Mouse (Mus musculus) 3T3-L1 (cell line): ENCODE results near the gene Zfp764.
"Not testable (repeated sequence)": the region's sequence is repeated elsewhere in the genome, so short reads cannot be mapped to it uniquely, and the experiment has no call there.

ENCODE experiments used
- DNase-seq: peaks from one replicate; pipeline ENCODE4 v3.0.0-alpha.2; 2015; ENCODE audit warnings: low read depth, low spot score

Gene Zfp764

DNA sequence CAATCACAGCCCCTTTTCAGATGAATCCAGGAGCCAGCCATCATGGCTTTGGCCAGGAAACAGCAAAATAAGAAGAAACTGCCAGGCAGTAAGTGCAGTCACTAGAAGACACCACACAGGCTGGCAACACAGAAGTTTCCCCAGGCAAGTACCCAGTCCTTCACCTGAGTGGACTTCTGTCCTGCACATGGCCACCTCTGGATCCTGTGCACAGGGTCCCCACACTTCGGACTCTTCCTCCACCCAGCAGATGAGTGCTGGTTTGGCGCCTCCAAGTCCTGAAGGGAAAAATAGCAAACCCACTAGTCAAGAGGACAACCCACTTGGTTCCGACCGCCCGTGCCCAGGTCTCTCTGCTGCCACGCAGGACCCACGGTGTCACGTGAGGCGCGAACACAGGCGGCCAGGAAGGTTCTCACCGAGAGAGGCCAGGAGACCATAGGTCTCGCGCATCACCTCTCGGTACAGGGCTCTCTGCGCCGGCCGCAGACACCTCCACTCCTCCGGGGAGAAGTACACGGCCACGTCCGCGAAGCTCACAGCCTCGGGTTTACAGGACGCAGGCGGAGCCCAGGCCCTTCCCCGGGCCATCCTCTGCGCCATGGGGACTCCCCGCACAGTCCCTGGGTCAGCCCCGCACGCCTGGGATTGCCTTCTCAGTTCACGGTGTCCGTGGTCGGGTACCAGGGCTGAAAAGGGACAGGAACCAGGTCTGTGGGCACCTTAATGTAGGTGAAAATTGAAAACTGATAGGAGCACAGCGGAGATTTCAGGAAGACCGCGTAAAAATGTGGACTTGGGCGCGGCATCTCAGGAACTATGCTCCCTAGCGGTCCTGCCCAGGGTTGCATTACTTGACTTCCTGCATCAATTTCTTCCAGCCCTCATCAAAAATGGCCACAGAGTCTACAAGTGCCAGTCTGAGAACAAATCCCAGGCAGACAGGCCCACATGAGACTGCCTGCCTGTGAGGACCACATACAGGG is at the start of gene Zfp764:
TSS of gene Zfp764 (minus strand) at position 821 of the 986 bp plus-strand sequence.
- DNase-seq: peak; percentile 87

- DNase-seq: no peak
These were observed 48.3 kb upstream of the Zfp764 start for GRCm38 (mm10) chr7:127454905-127455304.

- DNase-seq: no peak
These were observed 46.4 kb upstream of the Zfp764 start for GRCm38 (mm10) chr7:127453056-127453455.

DNA sequence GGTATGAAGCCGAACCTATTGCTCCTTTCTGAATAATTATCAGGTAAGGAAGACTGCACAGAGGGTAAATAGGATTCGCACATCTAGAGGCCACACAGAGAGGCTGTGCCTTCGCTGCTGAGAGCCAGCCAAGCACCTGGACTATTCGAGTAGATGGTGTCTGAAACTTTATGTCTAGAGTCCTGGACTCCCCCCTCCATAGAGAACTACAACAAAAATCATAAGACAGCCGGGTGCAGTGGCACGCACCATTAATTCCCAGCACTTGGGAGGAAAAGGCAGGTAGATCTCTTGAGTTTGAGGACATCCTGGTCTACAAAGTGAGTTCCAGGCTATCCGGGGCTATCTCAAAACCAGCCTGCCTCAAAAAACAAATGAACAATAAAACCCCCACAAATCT is 43.3 kb upstream of the Zfp764 start:
- no peak for DNase-seq

- peak; percentile 98 for DNase-seq
These were observed 42.1 kb upstream of the Zfp764 start, which contains the start of gene Zfp689 for GRCm38 (mm10) chr7:127448521-127449300. TSS of gene Zfp689 (minus strand) at chr7:127449158.

- no peak for DNase-seq
These were observed 37.4 kb upstream of the Zfp764 start for GRCm38 (mm10) chr7:127443976-127444375.

DNA sequence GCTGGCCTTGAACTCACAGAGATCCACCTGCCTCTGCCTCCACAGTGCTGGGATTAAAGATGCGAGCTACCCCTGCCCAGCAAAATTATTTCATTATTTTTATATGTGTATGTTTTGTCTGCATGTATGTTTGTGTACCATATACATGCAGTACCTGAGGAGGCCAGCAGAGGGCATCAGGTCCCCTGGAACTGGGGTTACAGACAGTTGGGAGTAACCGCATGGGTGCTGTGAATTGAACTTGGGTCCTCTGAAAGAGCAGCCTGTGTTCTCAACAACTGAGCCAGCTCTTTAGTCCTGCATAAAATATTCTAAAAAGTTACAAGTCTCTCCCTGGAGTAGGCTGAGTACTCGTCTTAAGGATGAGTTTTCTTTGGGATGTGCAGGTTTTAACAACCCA is 31.1 kb upstream of the Zfp764 start:
- peak; percentile 11 for DNase-seq

DNA sequence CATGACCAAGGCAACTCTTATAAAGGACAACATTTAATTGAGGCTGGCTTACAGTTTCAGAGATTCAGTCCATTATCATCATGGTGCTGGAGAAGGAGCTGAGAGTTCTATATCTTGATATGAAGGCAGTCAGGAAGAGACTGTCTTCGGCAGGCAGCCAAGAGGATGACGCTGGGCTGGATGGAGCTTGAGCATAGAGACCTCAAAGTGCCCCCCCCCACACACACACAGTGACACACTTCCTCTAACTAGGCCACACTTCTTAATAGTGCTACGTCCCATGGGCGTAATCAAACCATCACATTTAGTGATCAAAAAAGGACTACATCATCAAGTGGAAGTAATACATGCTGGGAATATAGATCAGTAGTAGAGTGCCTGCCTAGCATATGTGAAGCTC is 28.6 kb upstream of the Zfp764 start:
- no peak for DNase-seq

- DNase-seq: no peak
These were observed 19.7 kb upstream of the Zfp764 start for GRCm38 (mm10) chr7:127426354-127426753.

DNA sequence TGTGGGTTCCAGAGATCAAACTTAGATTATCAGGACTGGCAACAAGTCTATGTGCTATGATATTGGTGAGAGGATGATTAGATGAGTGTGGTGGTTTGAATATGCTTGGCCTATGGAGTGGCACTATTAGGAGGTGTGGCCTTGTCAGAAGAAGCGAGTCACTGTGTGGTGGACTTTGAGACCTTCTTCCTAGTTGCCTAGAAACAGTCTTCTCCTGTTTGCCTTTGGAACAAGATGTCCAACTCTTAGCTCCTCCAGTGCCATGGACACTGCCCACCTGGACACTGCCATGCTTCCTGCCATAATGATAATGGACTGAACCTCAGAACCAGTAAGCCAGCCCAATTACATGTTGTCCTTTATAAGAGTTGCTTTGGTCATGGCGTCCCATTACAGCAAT is 19.3 kb upstream of the Zfp764 start:
- DNase-seq: no peak

DNA sequence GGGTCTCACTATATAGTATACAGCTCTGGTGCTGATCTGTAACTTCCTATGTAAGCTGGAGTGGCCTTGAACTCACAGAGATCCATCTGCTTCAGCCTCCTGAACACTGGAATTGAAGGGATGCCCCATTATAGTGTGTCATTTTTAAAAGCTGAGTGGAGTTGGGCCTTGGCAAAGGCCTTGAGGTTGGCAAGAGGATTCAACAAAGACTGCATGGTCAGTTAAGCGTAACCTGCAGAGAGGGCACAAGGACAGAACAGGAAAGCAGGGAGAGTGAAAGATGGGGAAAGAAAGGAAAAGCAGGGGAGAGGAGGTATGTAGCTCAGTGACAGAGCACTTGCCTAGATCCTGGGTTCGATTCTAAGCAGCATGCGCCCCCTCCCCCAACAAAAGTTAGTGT is 18.7 kb upstream of the Zfp764 start:
- DNase-seq: no peak

GRCm38 (mm10) chr7:127422247-127422646 is 15.6 kb upstream of the Zfp764 start:
- DNase-seq: peak; percentile 37

DNA sequence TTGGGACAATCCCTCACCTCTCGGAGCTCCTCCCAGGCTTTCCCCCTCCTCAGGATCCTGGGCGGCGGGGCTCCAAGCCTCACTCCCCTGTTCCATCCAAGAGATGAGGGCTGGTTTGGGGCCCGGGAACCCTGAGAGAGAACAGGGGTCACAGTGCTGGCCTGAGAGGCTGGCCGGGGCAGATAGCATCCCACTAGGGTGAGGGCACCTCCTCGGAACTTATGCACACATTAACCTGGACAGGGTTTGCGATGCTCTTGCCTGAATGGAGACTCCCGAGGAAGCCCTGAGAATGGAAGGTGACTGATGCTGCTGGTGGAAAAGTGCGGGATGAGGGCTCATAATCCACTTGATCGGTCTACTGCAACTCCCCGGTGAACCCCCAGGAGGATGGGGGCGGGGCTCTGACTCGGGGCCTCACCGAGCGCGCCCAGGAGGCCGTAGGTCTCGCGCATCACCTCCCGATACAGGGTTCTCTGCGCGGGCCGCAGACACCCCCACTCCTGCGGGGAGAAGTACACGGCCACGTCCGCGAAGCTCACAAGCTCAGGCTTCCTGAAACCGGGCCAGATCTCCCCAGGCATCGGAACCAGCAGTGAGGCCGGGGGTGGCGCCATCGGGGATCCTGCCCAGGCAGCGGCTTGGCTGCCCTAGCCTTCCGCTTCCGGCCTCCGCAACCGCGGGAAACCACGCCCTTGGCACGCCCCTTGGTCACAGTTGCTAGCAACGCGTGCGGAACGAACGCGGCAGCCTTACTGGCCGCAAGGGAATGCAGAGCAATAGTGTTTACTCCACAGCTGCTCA is 15.0 kb upstream of the Zfp764 start, which contains the start of gene Zfp688:
TSS of gene Zfp688 (minus strand) at position 681 of the 804 bp plus-strand sequence.
- DNase-seq: peak; percentile 88

DNA sequence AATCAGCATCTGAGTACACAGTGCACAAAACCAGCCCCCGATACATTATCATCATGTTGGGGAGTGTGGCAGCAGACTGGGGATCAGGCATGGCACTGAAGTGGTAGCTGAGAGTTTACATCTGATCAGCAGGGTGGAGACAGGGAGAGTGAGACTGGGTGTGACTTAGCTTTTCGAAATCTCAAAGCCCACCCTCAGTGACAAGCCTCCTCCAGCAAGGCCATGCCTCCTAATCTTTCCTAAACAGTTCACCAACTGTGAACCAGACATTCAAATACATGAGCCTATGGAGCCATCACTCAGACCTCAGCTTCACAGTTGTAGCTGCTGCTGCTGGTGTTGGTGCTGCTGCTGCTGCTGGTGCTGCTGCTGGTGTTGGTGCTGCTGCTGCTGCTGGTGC is 4.8 kb upstream of the Zfp764 start:
- no peak for DNase-seq

DNA sequence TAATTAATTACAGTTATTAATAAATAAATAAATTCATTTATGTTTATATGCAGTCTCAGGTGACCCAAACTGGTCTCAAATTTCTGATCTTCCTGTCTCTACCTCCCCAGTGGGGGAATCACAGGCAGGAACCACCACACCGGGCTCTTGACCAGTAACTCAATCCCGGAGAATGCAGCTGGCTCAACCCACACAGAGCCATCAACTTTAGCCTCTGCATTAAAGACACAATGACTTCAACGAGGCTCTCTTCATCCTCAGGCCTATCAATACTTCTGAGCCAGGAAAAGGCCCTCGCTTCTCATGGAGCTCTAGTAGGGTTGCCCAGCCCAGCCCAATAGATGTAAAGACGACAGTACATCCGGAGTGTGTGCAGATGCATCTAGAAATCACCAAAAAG is 2.5 kb downstream of the Zfp764 start:
- DNase-seq: not testable (repeated sequence)

- no peak for DNase-seq
These were observed 3.6 kb downstream of the Zfp764 start for GRCm38 (mm10) chr7:127402980-127403379.

- no peak for DNase-seq
These were observed 6.3 kb downstream of the Zfp764 start for GRCm38 (mm10) chr7:127400355-127400754.

- DNase-seq: no peak
These were observed 12.7 kb downstream of the Zfp764 start for GRCm38 (mm10) chr7:127393944-127394333.

- DNase-seq: peak; percentile 99
These were observed 13.3 kb downstream of the Zfp764 start, which contains the start of gene E430018J23Rik for GRCm38 (mm10) chr7:127393157-127393943. TSS of gene E430018J23Rik (minus strand) at chr7:127393629.

DNA sequence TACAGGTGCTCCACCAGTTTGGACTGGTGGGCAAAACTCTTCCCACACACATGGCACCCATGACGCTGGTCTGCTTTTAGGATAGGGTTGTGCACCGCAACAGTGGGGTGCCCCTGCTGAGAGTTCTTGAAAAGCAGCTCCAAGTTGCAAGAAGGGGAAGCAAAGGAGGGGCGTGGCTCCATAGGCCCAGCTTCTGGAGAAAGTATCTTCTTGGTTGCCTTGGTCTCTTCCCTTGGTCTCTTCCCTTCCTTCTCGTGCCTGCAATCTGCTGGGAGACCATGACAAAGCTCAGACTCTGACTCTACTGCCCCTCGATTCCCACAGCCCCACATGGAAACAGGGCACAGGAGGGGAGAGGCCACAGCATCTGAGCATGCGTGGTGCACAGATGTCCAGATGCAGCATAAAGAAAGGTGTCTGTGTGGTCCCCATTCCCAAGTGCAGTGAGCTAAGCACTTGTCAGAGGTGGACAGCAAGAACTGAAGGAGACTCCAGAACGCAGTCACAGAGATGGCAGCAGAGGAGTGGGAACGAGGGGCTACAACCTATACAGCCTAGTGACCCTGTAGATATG is 14.3 kb downstream of the Zfp764 start:
- no peak for DNase-seq
